Mouse (Mus musculus) B cell, adult 2 months (primary cell): ENCODE data around the gene Akr7a5.
A peak's percentile ranks its signal among the peaks of the same experiment; 100 is the strongest.

Source experiments
- DNase-seq, 2 experiments: peaks; one replicate each; pipeline ENCODE4 v3.0.0; 2022

Gene Akr7a5

GRCm38 (mm10) chr4:139310171-139310898 is at the start of gene Akr7a5, which contains the start of gene Pqlc2:
TSS of gene Akr7a5 (plus strand) at chr4:139310744.
TSS of gene Pqlc2 (minus strand) at chr4:139310708.
- DNase-seq: peak; percentile 99

- no peak for DNase-seq
These were observed 47.6 kb upstream of the Akr7a5 start for GRCm38 (mm10) chr4:139262981-139263380.

- DNase-seq: no peak
These were observed 44.6 kb upstream of the Akr7a5 start for GRCm38 (mm10) chr4:139265783-139266499.

- DNase-seq: no peak
These were observed 44.1 kb upstream of the Akr7a5 start for GRCm38 (mm10) chr4:139266500-139266865.

- no peak for DNase-seq
These were observed 43.2 kb upstream of the Akr7a5 start for GRCm38 (mm10) chr4:139267335-139267734.

- no peak for DNase-seq
These were observed 42.3 kb upstream of the Akr7a5 start for GRCm38 (mm10) chr4:139268242-139268641.

- no peak for DNase-seq
These were observed 40.4 kb upstream of the Akr7a5 start for GRCm38 (mm10) chr4:139270168-139270567.

- DNase-seq: no peak
These were observed 39.0 kb upstream of the Akr7a5 start for GRCm38 (mm10) chr4:139271562-139271961.

- DNase-seq: no peak
These were observed 37.4 kb upstream of the Akr7a5 start for GRCm38 (mm10) chr4:139272951-139273680.

- no peak for DNase-seq
These were observed 36.0 kb upstream of the Akr7a5 start for GRCm38 (mm10) chr4:139274573-139274972.

- DNase-seq: no peak
These were observed 34.1 kb upstream of the Akr7a5 start for GRCm38 (mm10) chr4:139276411-139276810.

GRCm38 (mm10) chr4:139280530-139280929 is 30.0 kb upstream of the Akr7a5 start:
- no peak for DNase-seq

GRCm38 (mm10) chr4:139281791-139282345 is 28.7 kb upstream of the Akr7a5 start:
- no peak for DNase-seq

- no peak for DNase-seq
These were observed 27.6 kb upstream of the Akr7a5 start for GRCm38 (mm10) chr4:139282955-139283417.

- DNase-seq: no peak
These were observed 25.7 kb upstream of the Akr7a5 start for GRCm38 (mm10) chr4:139284877-139285276.

- DNase-seq: no peak
These were observed 24.3 kb upstream of the Akr7a5 start for GRCm38 (mm10) chr4:139286234-139286633.

GRCm38 (mm10) chr4:139287122-139287863 is 23.3 kb upstream of the Akr7a5 start:
- DNase-seq: peak; percentile 89 to 90

- peak; percentile 54 to 63 for DNase-seq
These were observed 21.5 kb upstream of the Akr7a5 start for GRCm38 (mm10) chr4:139289017-139289416.

- DNase-seq: no peak
These were observed 19.4 kb upstream of the Akr7a5 start for GRCm38 (mm10) chr4:139291099-139291498.

- no peak for DNase-seq
These were observed 18.5 kb upstream of the Akr7a5 start for GRCm38 (mm10) chr4:139292038-139292437.

- no peak for DNase-seq
These were observed 13.0 kb upstream of the Akr7a5 start for GRCm38 (mm10) chr4:139297566-139297965.

- DNase-seq: no peak
These were observed 11.7 kb upstream of the Akr7a5 start for GRCm38 (mm10) chr4:139298671-139299366.
